Mouse (Mus musculus) right cerebral cortex, adult 18-20 months (tissue): ENCODE measurements around the gene Tnrc6c.
A peak's percentile ranks its signal among the peaks of the same experiment; 100 is the strongest.

ENCODE experiments used
- DNase-seq: peaks from one replicate; pipeline ENCODE4 v3.0.0; 2022; ENCODE audit warnings: mixed read lengths

The Tnrc6c gene

DNA sequence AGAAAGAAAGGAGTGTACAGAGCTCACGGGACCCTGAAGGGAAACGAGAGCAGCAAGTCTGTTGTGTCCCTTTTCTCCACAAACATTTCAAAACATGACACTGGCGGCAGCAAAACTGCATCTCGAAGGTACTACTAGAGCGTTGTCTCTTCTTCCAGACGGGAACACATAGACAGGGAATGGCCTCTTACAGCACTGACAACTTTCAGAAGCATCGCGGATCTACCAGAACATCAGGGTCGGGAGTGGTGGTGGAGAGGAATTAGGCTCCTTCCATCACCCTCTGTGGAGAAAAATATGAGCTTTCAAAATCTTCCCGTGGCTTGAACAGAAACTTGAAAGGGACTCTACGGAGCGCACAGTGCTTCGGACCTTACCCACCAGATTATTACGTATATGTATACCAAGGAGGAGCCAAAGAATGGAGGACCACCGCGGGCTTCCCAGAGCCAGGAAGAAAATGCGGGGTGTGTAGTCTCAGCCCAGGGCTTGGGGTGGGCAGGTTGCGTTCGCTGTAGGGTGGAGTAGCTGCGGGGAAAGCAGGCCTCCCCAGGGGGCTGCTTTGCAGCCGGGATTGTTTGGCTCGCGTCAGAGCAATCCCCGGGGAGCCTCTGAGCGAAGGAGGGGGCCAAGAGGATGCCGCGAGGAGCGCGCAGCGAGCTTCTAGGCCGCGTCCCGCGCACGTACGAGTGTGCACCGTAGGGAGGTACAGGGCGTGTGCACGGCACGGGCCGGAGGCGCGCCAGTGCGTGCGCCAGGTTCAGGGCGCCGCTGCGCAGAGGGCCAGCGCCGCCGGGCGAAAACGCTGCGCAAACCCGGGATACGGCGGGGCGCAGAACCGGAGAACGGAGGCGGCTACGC, at the start of gene Tnrc6c:
Gene Tnrc6c (plus strand): TSS at position 799 of the 861 bp plus-strand sequence.
- DNase-seq = peak; percentile 90

DNA sequence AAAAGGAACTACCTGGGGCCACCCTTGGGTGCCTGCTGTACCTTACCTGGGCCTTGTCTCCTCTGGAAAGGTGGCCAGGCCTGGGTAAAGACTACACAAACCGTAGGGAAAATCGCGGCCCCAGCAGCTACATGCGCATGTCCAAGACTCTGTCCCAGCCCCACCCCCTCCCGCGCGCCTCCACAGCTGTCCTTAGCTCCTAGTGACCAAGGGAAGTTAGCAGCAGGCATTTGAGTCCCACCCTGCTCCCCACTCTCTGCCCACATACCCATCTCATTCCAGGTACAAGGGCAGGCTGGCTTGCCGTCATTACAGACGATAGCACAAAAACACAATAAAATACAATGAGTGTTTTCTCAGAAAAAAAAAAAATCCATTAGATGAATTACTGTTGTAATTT, 48.0 kb upstream of the Tnrc6c start:
- no peak for DNase-seq

DNA sequence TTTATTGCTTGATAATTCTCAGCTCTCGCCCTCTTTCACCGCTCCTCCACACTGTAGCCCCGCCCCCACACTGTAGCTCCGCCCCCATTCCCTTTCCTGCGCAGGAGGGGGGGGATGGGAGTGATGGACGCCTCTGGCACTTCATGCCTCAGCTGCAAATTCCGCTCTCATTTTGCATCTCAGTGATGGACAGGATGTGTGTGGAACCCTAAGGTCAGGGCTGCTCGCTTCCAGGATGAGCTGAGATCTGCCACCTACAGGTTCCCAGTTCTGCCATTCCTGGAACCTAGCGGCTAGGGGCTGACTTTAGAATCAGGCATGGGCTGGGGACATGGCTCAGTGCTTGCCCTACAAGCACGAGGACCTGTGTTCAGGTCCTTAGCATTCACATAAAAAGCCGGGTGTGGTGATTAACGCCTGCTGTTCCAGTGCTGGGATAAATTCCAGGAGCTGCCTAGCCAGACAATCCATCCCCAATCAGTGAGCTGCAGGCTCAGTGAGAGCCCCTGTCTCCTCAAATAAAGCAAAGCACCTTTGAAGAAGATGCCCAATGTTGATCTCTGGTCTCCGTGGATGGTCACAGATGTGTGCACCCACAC, 47.4 kb upstream of the Tnrc6c start:
- no peak for DNase-seq

DNA sequence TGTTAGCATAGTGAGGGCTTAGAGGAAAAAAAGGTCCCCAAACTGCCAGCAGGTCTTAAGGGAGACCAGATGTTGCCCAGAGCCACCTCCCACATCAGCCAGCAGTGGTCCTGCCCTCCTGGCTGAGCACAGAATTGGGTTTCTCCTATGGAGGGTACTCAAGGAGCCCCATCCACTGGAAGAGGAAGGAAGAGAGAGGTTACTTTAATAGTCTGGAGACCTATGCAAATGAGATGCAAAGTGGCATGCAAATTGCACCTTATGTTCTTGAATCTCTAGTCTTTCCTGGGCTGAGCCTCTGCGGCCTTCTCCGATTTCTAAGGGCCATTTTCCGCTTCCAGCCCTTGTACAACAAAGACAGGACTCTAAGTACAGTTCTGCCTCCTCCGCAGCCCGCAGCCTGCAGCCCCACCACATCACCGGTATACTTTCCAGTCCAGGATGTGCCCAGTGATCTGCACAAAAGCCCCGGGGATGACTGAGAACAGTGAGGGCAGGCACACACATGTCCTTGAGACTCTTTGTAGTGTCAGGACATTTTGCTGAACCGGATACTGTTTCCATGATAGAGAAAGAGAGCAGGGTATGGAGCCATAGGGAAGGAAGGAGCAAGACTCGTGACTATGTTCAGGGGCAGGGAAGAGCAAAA, 45.8 kb upstream of the Tnrc6c start:
- DNase-seq = no peak

DNA sequence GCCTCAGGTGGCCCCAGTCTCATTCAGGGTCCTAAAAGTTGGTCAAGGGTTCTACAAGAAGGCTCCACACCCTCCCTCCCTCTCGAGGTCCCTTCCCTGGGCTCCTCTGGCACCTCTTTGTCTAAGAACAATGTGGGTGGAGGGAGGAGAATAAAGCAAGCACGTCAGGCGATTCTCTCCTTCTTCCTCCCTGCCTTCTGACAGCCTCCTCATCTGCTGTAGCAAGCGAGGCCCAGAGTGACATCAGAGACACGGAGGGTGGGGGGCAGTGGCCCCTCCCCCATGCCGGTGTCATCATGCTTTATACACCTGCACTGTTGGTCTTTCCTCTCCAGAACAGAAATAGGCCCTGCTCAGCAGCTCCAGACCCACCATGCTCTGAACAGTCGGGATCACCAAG, 45.1 kb upstream of the Tnrc6c start:
- DNase-seq = no peak

DNA sequence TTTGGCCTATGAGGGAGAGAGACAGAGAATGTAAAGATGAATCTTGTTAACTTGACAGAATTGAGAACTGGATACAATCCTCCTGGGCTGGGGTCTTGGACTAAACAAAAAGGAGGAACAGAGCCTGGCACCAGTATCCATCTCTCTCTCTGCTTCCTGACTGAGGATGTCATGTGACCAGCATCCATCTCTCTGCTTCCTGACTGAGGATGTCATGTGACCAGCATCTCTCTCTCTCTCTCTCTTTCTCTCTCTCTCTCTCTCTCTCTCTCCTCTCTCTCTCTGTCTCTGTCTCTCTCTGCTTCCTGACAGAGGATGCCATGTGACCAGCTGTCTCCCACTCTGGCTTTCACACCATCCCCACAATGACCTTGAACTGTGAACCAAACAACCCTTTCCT, 43.5 kb upstream of the Tnrc6c start:
- DNase-seq = no peak

DNA sequence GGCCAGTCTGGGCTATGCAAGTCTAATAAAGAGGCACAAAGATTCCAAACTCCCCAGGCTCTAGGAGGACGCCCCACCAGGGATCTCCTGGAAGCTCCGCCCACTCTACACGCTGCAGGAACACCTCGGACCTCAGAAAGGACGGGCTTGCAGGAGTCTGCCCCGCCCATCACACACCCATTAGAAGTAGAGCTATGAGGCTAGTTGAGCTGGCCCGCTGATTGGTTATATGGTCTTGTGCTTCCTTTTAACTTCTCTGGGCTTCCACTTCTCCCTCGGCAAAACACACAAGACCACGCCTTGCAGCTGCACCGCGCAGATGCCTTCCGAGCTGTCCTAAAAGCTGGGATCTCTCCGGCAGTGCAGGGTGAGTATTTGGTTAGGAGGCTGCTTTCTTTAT, 43.0 kb upstream of the Tnrc6c start:
- DNase-seq = peak; percentile 65

DNA sequence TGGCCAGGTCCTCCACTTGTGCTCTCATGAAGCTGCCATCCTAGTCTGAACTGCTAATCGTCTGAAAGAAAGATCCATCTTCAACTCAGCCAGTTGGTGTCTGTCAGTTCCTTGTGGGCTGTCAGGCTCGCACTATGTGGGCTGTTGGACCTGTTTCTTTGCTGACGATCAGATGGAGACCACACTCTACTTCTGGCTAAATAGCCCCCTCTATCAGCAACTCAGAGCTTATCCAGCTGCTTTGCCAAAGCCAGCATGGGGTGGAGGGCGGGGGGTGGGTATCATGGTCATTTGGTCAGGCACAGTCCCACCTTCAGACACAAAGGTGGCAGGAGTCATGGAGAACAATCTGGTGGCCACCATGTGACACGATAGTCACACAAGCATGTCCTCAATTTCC, 42.2 kb upstream of the Tnrc6c start:
- DNase-seq = no peak

DNA sequence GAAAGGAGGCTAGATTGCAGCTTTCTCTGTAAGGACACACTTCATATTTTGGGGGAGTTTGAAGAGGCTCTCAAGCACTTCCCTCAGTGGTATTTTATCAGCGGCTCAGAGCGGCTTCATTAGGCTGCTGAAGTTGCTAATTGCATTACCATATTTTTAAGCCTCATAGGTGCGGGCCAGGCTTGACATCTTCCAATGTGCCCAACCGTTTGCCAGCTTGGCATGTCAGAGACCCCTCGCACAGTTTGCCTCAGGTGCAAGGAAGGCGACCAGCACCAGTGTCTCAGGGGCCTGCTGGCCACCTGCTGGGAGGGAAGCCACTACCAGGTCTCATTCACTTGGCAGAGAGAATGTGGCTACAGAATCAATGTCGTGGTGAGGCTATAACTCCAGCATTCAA, 41.2 kb upstream of the Tnrc6c start:
- DNase-seq = no peak

- DNase-seq = no peak
Measured at GRCm38 (mm10) chr11:117617368-117617908, 36.7 kb upstream of the Tnrc6c start.

DNA sequence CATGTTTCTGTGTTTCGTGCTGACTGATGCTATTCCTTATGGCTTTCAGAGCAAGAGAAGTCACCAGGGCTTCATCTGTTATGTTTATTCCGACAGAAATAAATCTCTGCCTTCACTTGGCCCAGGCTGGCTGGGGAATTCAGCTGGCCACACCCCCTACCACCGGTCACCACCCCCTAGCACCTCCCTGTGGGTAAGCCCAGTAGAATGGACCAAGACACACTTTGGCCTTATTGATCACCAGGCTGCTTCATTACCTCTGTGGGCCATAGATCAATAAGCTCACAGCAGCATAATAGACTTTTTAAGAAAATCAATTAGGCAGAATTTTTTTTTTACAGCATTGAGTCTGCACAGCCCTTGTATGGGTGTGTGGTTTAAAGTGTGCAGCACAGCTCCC, 35.9 kb upstream of the Tnrc6c start:
- DNase-seq = no peak

DNA sequence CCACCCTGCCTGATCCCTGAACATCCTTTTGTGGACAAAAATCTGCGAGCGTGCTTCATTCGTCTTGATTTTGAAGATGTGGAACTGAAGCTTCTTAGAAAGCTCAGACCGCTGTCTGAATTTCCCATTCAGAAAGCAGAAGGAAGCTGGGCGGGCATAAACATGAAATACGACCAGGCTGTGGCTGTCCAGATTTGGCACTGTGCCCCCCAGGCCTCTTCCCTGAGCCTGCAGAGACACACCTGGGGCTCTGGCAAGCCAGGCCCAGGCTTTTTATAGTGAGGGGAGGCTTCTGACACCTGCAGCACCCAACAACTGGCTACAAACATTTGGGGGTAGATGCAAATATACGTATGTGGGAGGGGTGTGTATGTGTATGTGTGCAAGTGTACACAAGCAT, 35.3 kb upstream of the Tnrc6c start:
- no peak for DNase-seq

- no peak for DNase-seq
Measured at GRCm38 (mm10) chr11:117619581-117619980, 34.5 kb upstream of the Tnrc6c start.

DNA sequence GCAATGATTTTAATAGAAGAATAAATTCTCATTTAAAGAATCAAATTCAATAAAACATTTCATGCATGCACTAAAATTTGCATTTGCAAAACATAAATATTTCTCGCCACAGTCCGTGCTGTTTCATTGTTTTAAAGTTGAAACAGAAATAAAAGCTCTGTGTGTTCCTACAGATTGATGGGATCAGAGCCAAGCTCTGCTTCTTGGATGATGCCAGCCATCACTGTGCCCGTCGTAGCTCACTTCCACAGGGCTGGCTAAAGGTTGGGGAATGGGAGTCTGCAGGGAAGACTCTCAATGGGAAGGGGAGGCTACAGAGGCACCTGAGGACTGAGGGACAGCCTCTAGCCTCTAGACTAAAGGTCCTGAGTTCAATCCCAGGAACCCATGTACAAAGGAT, 28.9 kb upstream of the Tnrc6c start:
- no peak for DNase-seq

- no peak for DNase-seq
Measured at GRCm38 (mm10) chr11:117626557-117626956, 27.5 kb upstream of the Tnrc6c start.

DNA sequence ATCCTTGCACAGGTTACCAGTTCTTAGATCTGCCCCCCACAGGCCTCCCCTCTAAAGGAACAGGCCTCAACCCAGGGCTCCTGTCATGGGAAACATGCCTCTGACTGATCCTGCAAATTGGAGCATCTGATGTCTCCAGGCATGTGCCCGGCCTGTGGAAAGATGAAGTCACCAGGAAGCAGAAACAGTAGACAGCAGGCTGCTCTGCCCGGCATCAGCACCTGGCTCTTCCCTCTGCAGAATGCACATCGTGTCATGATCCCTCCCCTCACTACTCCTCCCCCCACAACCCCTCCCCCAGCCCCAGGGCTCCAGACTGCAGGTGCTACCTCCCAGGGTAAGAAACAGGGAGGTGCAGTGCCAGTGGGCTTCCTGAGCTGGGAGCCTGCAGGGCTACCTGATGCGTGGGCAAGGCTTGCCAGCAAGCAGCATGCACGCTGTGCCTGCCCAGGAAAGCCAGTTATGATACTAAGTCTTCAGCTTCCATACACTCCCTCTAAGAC, 27.0 kb upstream of the Tnrc6c start:
- peak; percentile 62 for DNase-seq

DNA sequence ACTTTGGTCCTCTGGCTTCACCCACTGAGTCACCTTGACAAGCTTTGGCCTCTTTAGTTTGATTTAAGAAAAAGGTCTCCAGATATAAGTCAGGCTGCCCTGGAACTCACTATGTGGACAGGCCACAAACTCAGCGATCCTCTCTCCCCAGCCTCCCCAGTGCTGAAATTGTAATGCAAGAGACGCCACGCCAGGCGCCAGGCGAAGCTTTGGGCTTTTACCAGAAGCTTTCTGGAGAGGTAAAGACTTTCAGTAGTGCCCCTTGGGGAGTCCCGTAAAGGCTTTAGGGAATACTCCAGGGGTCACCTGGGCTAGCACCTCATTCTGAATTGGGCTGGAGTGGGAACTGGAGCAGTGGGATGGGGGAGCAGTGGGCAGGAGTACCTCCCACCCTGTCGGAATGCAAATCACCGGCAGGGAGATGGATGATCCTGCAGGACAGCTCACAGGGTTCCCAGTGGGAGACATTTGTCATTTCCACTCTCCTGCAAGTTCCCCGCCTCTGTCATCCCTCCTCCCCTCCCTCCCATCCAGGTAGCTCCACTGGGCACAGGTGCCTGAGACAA, 26.3 kb upstream of the Tnrc6c start:
- DNase-seq = no peak

DNA sequence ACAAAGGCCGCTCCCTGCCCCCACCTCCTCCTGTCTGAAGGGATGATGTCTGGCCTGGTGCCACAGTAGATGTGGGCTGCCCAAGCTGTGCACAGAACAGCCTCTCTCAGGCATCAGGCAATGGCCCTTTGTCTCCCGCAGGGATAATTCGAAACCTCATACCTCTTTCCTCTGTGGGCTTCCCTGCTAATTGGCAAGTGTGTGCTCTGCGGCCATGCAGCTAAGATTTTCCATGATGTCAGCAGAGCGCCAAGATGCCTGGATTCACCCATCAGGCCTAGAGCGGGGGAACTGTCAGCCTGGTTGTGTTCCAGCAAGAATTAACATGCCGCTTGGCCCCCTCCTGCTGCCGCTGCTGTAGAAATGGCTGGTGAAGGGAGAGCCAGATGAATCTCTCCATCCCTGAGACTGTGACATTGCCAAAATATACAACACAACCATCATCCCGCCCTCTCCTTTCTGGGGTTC, 25.7 kb upstream of the Tnrc6c start:
- peak; percentile 82 for DNase-seq

DNA sequence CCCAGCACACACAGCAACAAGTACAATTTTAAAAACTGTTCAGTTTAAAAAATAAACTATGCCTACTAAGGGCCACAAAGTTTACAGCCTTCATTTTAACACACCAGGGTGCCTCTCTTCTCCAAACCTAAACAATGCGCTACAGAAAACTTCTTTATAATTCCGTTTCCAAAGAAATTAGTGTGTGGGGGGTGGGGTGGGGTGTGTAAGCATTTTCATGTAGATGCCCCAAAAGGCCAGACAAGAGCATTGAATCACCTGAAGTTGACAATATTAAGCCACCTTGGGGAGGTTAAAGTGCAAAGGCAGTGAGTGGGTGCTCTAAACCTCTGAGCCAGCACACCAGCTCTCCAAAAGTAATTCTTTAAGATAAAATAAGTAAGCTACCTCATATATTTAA, 24.2 kb upstream of the Tnrc6c start:
- no peak for DNase-seq

DNA sequence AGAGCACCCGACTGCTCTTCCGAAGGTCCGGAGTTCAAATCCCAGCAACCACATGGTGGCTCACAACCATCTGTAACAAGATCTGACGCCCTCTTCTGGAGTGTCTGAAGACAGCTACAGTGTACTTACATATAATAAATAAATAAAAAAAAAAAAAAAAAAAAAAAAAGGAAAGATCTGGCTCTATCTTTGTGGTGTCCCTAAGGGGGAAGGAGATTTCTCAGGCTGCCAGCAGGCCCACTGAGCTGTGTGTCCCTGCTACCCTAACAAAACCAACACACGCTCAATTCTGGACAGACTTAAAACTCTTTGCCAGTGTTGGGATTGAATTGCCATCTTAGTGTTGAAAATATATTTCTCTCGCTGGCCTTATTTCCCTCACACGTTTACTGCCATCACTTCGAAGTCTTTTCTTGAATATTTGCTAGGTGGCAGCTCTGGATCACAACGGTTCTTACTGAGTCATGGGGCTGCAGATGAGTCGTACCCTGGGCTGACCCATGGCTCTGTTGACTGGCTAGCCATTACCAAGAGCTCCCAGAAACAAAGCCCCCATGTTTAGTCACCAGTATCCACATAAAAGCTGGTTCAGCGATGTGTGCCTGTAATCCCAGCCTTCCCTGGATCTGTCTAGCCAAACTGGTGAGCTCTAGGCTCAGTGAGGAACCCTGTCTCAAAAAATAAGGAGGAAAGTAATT, 23.1 kb upstream of the Tnrc6c start:
- DNase-seq = no peak

DNA sequence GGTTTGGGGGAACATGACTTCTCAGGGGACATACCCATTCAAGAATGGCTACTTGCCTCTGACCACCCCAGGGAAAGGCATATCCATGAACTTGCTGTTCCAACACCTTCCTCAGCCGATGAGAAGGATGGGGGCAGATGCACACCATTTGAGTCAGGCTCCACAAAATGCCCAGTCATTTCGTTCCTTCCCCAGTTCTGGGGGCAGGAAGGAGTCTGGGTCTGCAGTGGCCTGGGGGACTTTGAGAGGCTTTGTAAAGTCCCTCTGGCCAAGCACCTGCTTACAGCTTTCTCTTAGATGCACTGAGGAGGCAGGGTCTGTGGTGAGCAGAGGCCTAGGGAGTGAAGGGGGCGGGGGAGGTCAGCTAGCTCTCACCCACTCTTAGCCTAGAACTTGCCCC, 20.8 kb upstream of the Tnrc6c start:
- no peak for DNase-seq

- no peak for DNase-seq
Measured at GRCm38 (mm10) chr11:117638386-117638785, 15.7 kb upstream of the Tnrc6c start.

GRCm38 (mm10) chr11:117638809-117639208, 15.3 kb upstream of the Tnrc6c start:
- DNase-seq = no peak
